Mouse (Mus musculus) lung, adult 10 weeks (tissue): ENCODE measurements around the gene Nipsnap2. TPM values are rescaled to one million over a fixed set of nuclear protein-coding genes. Genes with fewer than 3 reads are reported as not detected.

Experiments used
- polyA plus RNA-seq: library from polyadenylated mRNA; stranded (reverse); fragments of 350-450 nt; fragmentation: Illumina TruSeq; extraction: RNeasy Lipid Tissue Mini Kit (QIAGEN cat#74804); gene quantifications from one replicate; pipeline ENCODE4 v1.2.3, GENCODE M21; 2014; ENCODE audit warnings: low read depth, low replicate concordance; ENCODE audit not compliant: insufficient read depth

Nipsnap2 gene
- 48.5 TPM for polyA plus RNA-seq

DNA sequence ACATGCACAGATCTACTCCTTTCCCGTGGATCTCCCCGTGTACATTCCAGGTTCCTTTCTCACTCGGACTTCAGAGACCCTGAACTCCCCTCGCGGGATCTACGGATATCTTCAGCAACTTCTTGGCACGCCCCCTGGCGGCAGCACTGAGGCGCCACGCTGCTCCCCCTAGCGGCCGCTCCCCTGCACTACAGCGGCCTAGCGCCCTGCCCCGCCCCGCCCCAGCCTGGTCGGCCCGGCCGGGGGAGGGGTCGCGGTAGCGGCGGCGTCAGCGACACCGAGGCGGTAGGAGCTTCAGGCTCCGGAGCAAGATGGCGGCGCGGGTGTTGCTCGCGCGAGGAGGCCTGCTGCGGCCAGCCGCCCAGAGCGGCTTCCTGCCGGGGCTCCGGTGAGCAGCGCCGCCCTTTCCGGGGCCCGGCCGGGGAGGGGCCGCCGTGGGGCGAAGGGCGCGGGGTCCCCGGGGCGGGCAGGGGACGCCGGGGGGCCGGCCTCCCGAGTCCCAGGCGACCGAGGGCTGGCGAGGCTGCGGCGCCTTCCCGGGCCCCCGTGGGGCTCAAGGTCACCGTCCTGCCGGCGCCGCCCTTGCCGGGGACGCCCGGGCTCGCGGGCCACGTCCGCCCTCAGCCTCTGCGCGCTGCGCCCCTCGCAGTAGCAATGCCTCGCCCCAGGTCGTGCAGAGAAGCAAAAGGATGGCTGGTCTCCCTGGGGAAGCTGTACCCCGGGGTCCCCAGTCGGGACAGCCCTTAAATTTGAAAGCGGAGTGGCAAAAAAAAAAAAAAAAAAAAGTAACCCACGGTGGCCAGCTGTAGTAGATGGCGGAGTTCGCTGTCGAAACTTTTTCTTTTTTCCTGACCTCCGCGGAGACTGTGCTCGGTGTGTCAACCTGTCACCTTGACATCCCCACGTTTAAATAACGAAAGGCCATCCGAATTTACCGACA lies at the start of gene Nipsnap2:
Nipsnap2 (plus strand) TSS at position 230 of the 940 bp plus-strand sequence.

DNA sequence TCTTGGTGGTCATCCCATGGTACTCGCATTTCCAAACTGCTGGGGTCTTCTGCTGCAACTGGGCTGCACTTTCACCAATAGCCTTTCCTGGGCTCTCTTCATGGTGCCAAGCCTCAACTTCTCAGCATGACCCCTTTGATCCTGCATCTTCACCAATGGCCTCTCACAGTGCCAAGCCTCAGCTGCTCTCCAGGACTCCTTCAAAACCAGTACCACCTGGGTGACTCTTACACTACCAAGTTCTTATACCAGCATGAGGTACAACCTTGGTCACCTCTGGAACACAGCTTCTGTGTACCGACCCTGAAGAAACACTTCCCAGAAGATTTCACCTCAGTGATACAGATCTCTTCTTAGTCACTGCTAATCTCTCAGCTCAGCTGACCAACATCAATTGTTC lies 16.5 kb upstream of the Nipsnap2 start, which contains the start of gene Sept14:
Sept14 (minus strand) TSS at position 101 of the 400 bp plus-strand sequence.

DNA sequence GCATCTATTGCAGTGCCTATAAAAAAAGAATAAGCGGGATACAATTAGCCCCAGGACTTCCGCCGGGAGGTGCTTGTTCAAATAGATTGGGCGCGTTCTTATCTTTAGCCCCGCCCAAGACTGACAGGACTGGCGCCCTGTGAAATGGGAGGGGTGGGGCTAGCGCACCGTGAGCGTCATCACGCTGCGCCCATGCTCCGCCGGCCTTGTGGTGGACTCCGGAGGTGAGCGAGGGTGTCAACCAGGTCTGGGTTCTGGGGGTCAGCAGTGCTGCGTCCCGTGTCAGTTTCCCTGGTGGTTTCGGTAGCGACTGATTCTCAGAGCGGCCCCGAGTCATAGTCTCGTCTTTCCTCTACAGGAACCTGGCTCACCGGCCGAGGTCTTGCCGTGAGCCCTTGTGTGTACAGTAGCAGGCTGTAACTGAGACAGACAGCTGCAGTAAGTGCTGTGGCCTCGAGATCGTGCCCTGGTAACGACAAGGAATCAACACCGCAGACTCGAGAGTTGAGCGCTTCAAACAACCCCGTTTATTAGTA lies 9.5 kb upstream of the Nipsnap2 start, which contains the start of gene Mrps17:
Mrps17 (plus strand) TSS at position 172 of the 536 bp plus-strand sequence.

DNA sequence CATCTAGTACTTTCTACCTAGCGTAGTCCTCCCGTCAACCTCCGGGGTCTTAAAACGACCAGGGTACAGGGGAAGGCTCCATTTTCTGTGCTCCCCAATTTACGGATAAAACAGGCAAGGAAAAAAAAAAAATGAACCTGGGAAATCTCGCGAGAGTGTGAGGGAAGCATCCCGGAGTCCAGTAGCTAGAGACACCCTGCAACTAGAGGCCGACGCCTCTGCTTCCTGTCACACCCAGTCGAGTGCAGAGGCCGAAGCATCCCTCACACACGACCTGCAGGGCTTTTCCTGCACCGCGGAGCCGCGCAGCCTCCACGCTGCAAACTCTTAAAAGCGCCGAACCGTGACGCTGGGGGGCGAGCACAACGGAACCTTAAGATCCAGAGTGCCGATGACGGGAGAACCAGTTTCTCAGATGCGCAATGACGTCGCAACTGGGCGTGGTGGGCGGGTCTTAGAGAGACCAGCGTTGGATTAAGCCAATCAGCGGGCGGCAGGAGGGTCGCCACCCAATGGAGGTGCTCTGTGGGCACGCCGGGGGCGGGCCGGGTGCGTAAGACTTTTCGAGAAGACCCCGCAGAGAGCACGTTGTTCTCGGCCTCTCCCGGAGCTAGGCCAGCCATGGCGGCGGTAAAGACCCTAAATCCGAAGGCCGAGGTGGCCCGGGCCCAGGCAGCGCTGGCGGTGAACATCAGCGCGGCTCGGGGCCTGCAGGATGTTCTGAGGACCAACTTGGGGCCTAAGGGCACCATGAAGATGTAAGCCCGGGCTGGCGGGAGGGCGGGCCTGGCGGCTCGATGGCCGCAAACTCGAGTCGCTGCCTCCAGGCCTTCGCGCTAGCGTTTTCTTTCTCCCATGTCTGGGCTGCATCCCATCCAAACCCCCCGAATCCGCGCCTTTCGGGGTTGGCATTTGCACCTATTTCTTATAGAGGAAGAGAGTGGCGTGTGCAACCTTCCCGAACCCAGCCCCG lies 62.2 kb downstream of the Nipsnap2 start, which contains the start of gene Psph:
Psph (minus strand) TSS at position 632 of the 973 bp plus-strand sequence.

Other genes starting within 250 kb of the Nipsnap2 start
- gene Sfswap, start 223.8 kb upstream of the Nipsnap2 start, polyA plus RNA-seq, result 22.8 TPM
- gene Mmp17, start 140.9 kb upstream of the Nipsnap2 start, polyA plus RNA-seq, result 0.89 TPM
- 1.2 TPM for gene Zfp11, start 55.0 kb upstream of the Nipsnap2 start, polyA plus RNA-seq
- gene Sept14, start 16.6 kb upstream of the Nipsnap2 start, polyA plus RNA-seq, result not detected
- gene Mrps17, start 9.6 kb upstream of the Nipsnap2 start, polyA plus RNA-seq, result 89.9 TPM
- gene Psph, start 62.4 kb downstream of the Nipsnap2 start, polyA plus RNA-seq, result 8.2 TPM
- gene Sumf2, start 121.9 kb downstream of the Nipsnap2 start, polyA plus RNA-seq, result 17.3 TPM
- gene Chchd2, start 162.4 kb downstream of the Nipsnap2 start, polyA plus RNA-seq, result 620 TPM
- 1.7 TPM for gene Zbed5, start 170.7 kb downstream of the Nipsnap2 start, polyA plus RNA-seq
- 2.7 TPM for gene Phkg1, start 173.5 kb downstream of the Nipsnap2 start, polyA plus RNA-seq
- 3.7 TPM for gene Nupr1l, start 183.5 kb downstream of the Nipsnap2 start, polyA plus RNA-seq
- gene Vkorc1l1, start 216.9 kb downstream of the Nipsnap2 start, polyA plus RNA-seq, result 12.8 TPM